Comparison of ENCODE assay signal across 37 mouse cellular contexts in genomic region chr5:29741093-29741492, GRCm38 (mm10). TPM values are rescaled to one million over a fixed set of nuclear protein-coding genes. Genes with fewer than 3 reads are reported as not detected.
DNase-seq lines count a peak whose midpoint lies in the region; ATAC-seq and TF ChIP-seq lines count a peak whose summit lies in the region.
"Had no signal": no experiment of that assay in that cellular context is flagged by ENCODE, and none has a peak within 500 bp of the region (broad histone marks: within the 10 kb centered on the region; RNA-seq: fewer than 3 reads in every experiment).

No protein-coding gene starts in this region.

- H3K4me1 ChIP-seq in heart, postnatal 0 days (ENCODE audit: control insufficient read depth, insufficient read depth): peaks cover 24% of the 10 kb centered on the region
- peaks cover 21% of the 10 kb centered on the region for H3K4me1 ChIP-seq in hindbrain, embryonic 12.5 days

- ATAC-seq in heart, postnatal 0 days (ENCODE audit: insufficient read depth, low read depth): no peak
- ATAC-seq in hindbrain, embryonic 12.5 days (ENCODE audit: low FRiP score): no peak
- ATAC-seq: forebrain, postnatal 0 days; intestine, postnatal 0 days; liver, embryonic 12.5 days; lung, postnatal 0 days; Patski had no signal

- TF ChIP-seq CTCF in brain, embryonic 14.5 days (IDR thresholded peaks at IDR 0.05; ENCODE audit: borderline replicate concordance, extremely low read depth, insufficient read depth, insufficient read length): no peak
- no peak for TF ChIP-seq CTCF in heart, postnatal 0 days (IDR thresholded peaks at IDR 0.05; ENCODE audit: low read depth)

- peak overlapping the region; percentile 16; the same call in 1 of the 2 replicates for H3K9ac ChIP-seq in heart, postnatal 0 days (replicated peaks; ENCODE audit: low read depth, low read length)
- no peak overlapping the region for H3K9ac ChIP-seq in hindbrain, embryonic 12.5 days
- H3K9ac ChIP-seq: embryonic facial prominence, embryonic 15.5 days; forebrain, embryonic 12.5 days; forebrain, postnatal 0 days; hindbrain, embryonic 14.5 days; liver, embryonic 12.5 days had no signal

- no peak for TF ChIP-seq POLR2A in brain, embryonic 14.5 days (IDR thresholded peaks at IDR 0.05; ENCODE audit: borderline replicate concordance, extremely low read depth, insufficient read depth, insufficient read length, poor library complexity, severe bottlenecking)

- peak; percentile 39 for DNase-seq in gastrocnemius, adult 18-20 months (ENCODE audit: low spot score)
- DNase-seq in gastrocnemius, adult 8-10 months (ENCODE audit: low spot score in 2 of 2): no peak
- DNase-seq in heart, adult 8-10 months (ENCODE audit: low spot score): peak; percentile 39
- DNase-seq in heart, postnatal 25 days (ENCODE audit: low spot score): no peak
- DNase-seq in brain, embryonic 14.5 days (ENCODE audit: low read depth): peak; percentile 3
- no peak for DNase-seq in heart, postnatal 0 days (ENCODE audit: low spot score)
- no peak for DNase-seq in MN1 (ENCODE audit: low spot score)
- DNase-seq: adrenal gland, postnatal 14 days; cerebellum, adult 2 months; cerebellum, postnatal 14 days; forebrain, postnatal 0 days; kidney, postnatal 14 days; left cerebral cortex, postnatal 4 days; lung, adult 18-20 months; lung, postnatal 4 days; midbrain, embryonic 14.5 days; thymus, adult 2 months; thymus, postnatal 36 days had no signal

- H3K4me2 ChIP-seq in heart, postnatal 0 days (ENCODE audit: low read depth, low read length): no peak overlapping the region
- H3K4me2 ChIP-seq in hindbrain, embryonic 12.5 days (replicated peaks): no peak overlapping the region
- H3K4me2 ChIP-seq: embryonic facial prominence, embryonic 15.5 days; forebrain, embryonic 12.5 days; hindbrain, embryonic 14.5 days; liver, embryonic 12.5 days had no signal

- no peak for TF ChIP-seq EP300 in heart, postnatal 0 days (IDR thresholded peaks at IDR 0.05; ENCODE audit: low read depth)

- no peaks in the 10 kb centered on the region for H3K36me3 ChIP-seq in heart, postnatal 0 days (replicated peaks; ENCODE audit: control insufficient read depth, insufficient read depth, low read length)
- 0 out of 2 replicates have a peak, but pooled peaks cover 4% of the 10 kb centered on the region for H3K36me3 ChIP-seq in hindbrain, embryonic 12.5 days
- H3K36me3 ChIP-seq: forebrain, embryonic 12.5 days had no signal

- H3K9me3 ChIP-seq in heart, postnatal 0 days (replicated peaks; ENCODE audit: control insufficient read depth, low read length): no peaks in the 10 kb centered on the region
- H3K9me3 ChIP-seq in hindbrain, embryonic 12.5 days (replicated peaks): no peaks in the 10 kb centered on the region
- H3K9me3 ChIP-seq: embryonic facial prominence, embryonic 15.5 days; forebrain, embryonic 12.5 days; G1E; liver, embryonic 12.5 days; megakaryocyte, embryonic 14.5 days had no signal

- no peak overlapping the region for H3K4me3 ChIP-seq in heart, postnatal 0 days (ENCODE audit: low read depth, low read length)
- no peak overlapping the region for H3K4me3 ChIP-seq in hindbrain, embryonic 12.5 days
- H3K4me3 ChIP-seq: embryonic facial prominence, embryonic 15.5 days; forebrain, embryonic 12.5 days; liver, embryonic 12.5 days; megakaryocyte, embryonic 14.5 days had no signal

- WGBS in heart, postnatal 0 days: 26% methylated on average over 4 of the region's 4 CpGs
- WGBS in hindbrain, embryonic 12.5 days: 86% methylated on average over 4 of the region's 4 CpGs

- intact Hi-C loops in heart, postnatal 25 days (cut with DNase I): no loop called here

- peak overlapping the region; percentile 16; the same call in 1 of the 2 replicates for H3K27ac ChIP-seq in heart, postnatal 0 days (ENCODE audit: low read depth)
- H3K27ac ChIP-seq in hindbrain, embryonic 12.5 days: no peak overlapping the region
- H3K27ac ChIP-seq: embryonic facial prominence, embryonic 15.5 days; forebrain, embryonic 12.5 days; hindbrain, embryonic 14.5 days; liver, embryonic 12.5 days had no signal

- H3K27me3 ChIP-seq in heart, postnatal 0 days (ENCODE audit: control insufficient read depth, insufficient read depth, low read length): no peaks in the 10 kb centered on the region
- H3K27me3 ChIP-seq in hindbrain, embryonic 12.5 days: no peaks in the 10 kb centered on the region
- H3K27me3 ChIP-seq: CH12.LX; embryonic facial prominence, embryonic 15.5 days; forebrain, embryonic 12.5 days; liver, embryonic 12.5 days; megakaryocyte, embryonic 14.5 days; Patski had no signal

RNA-seq across cellular contexts. Expression of gene Gm5129, which starts 5.4 kb away (rescaled TPM):
- total RNA-seq in gastrocnemius, adult 18-20 months (2021): 1 to 10 TPM in 1 of 2 experiments, not detected in 1; 1.1 TPM
- total RNA-seq in gastrocnemius, adult 8-10 months (2022): not detected
- total RNA-seq in heart, adult 8-10 months (2022): not detected
- not detected for total RNA-seq in heart, postnatal 25 days (2021)
- 0.93 TPM in 1 of 2 replicates, not detected in the other for polyA plus RNA-seq in brain, embryonic 14.5 days (2012; rRNA removed)
- total RNA-seq in heart, postnatal 0 days (2014; rRNA removed; ENCODE audit: low replicate concordance): not detected in 2 replicates
- polyA plus RNA-seq in heart, postnatal 0 days (2015; fragmentation: Nextera tagmentation; extraction: Ambion mirVana): not detected in 2 replicates
- not detected in 2 replicates for polyA plus RNA-seq in hindbrain, embryonic 12.5 days (2016; fragmentation: Nextera tagmentation; extraction: Ambion mirVana)
- total RNA-seq: adrenal gland, postnatal 14 days; forebrain, postnatal 0 days; gastrocnemius, postnatal 4 days; heart, postnatal 14 days; layer of hippocampus, adult 18-20 months; layer of hippocampus, postnatal 25 days; left cerebral cortex, adult 8-10 months; left cerebral cortex, postnatal 4 days had no signal
- polyA plus RNA-seq: cortical plate, adult 2 months; embryonic facial prominence, embryonic 15.5 days; forebrain, embryonic 12.5 days; forebrain, postnatal 0 days; hindbrain, embryonic 14.5 days; intestine, postnatal 0 days; kidney, embryonic 14.5 days; liver, embryonic 12.5 days; lung, postnatal 0 days; midbrain, embryonic 14.5 days; neural tube, embryonic 14.5 days; Patski had no signal

RNA-seq across cellular contexts. Expression of gene Dnajb6, which starts 5.6 kb away (rescaled TPM):
- 10 to 100 TPM; 76.6 to 88.0 TPM for total RNA-seq in gastrocnemius, adult 18-20 months (2021)
- 10 to 100 TPM; 79.7 to 88.2 (median 83.7) TPM for total RNA-seq in gastrocnemius, adult 8-10 months (2022)
- total RNA-seq in heart, adult 8-10 months (2022): 10 to 100 TPM; 79.5 to 84.4 (median 83.3) TPM
- total RNA-seq in heart, postnatal 25 days (2021): 10 to 100 TPM; 64.7 to 68.7 TPM
- 183 and 201 TPM in 2 replicates for polyA plus RNA-seq in brain, embryonic 14.5 days (2012; rRNA removed)
- 37.2 and 42.0 TPM in 2 replicates for total RNA-seq in heart, postnatal 0 days (2014; rRNA removed; ENCODE audit: low replicate concordance)
- 85.9 and 88.6 TPM in 2 replicates for polyA plus RNA-seq in heart, postnatal 0 days (2015; fragmentation: Nextera tagmentation; extraction: Ambion mirVana)
- polyA plus RNA-seq in hindbrain, embryonic 12.5 days (2016; fragmentation: Nextera tagmentation; extraction: Ambion mirVana): 227 and 270 TPM in 2 replicates

Comparison
In these comparisons a context has a peak if more than half of its experiments do, and no peak if none do; other contexts are left out.
1. DNase-seq: peak in gastrocnemius, adult 18-20 months (single experiment), heart, adult 8-10 months (single experiment) and brain, embryonic 14.5 days (single experiment); none in gastrocnemius, adult 8-10 months (0 of 2), heart, postnatal 25 days (single experiment), heart, postnatal 0 days (single experiment) and MN1 (single experiment).